Mouse (Mus musculus): ENCODE results near the gene Oaz2.
"Not testable (repeated sequence)": the region's sequence is repeated elsewhere in the genome, so short reads cannot be mapped to it uniquely, and the experiment has no call there.

The Oaz2 gene

GRCm38 (mm10) chr9:65644960-65645359 lies 22.8 kb upstream of the Oaz2 start:
- Histone ChIP-seq H3K36me3 (ENCODE audit: insufficient read depth, low read length) (peaks cover 70% of the 10 kb centered on the region), H3K4me3 (replicated peaks; ENCODE audit: low read length) (peak overlapping the region; percentile 27; the same call in 1 of the 2 replicates), H3K27me3 (ENCODE audit: insufficient read depth, low read length) (no peaks in the 10 kb centered on the region), H3K4me1 (replicated peaks; ENCODE audit: low read depth, low read length) (peaks cover 93% of the 10 kb centered on the region), H3K9me3 (ENCODE audit: low read length) (no peaks in the 10 kb centered on the region)
- TF ChIP-seq POU5F1 (IDR thresholded peaks at IDR 0.05; ENCODE audit: borderline replicate concordance, low read length): no peak
- TF ChIP-seq NANOG (IDR thresholded peaks at IDR 0.05; ENCODE audit: borderline replicate concordance, low read length): no peak
- TF ChIP-seq CTCF (conservative IDR thresholded peaks at IDR 0.05; ENCODE audit: low read length): no peak

- Histone ChIP-seq H3K36me3 (ENCODE audit: insufficient read depth, low read length) (peaks cover 77% of the 10 kb centered on the region), H3K27me3 (ENCODE audit: insufficient read depth, low read length) (no peaks in the 10 kb centered on the region), H3K4me1 (replicated peaks; ENCODE audit: low read depth, low read length) (peaks cover 94% of the 10 kb centered on the region), H3K4me3 (replicated peaks; ENCODE audit: low read length) (no peak overlapping the region), H3K9me3 (ENCODE audit: low read length) (no peaks in the 10 kb centered on the region)
- TF ChIP-seq CTCF (conservative IDR thresholded peaks at IDR 0.05; ENCODE audit: low read length) (no peak), NANOG (IDR thresholded peaks at IDR 0.05; ENCODE audit: borderline replicate concordance, low read length) (no peak), POU5F1 (IDR thresholded peaks at IDR 0.05; ENCODE audit: borderline replicate concordance, low read length) (no peak)
These were observed 21.8 kb upstream of the Oaz2 start for GRCm38 (mm10) chr9:65645984-65646383.

DNA sequence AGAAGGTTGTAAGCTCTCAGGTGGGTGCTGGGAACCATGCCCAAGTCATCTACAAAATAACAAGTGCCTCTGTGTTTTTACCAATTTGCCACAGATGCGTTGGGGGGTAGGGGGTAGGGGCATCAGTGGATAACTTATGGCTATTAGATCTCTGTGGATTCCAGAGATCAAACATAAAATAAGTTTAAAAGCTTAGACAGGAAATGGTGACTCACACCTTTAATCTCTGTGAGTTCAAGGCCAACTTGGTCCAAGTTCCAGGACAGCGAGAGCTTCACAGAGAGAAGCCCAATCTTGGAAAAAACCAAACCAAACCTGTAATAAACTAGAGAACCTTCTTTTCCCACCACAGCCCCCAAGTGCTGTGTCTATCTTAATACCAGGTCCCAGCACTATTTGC lies 21.0 kb upstream of the Oaz2 start:
- TF ChIP-seq POU5F1 (IDR thresholded peaks at IDR 0.05; ENCODE audit: borderline replicate concordance, low read length) (no peak), NANOG (IDR thresholded peaks at IDR 0.05; ENCODE audit: borderline replicate concordance, low read length) (no peak), CTCF (conservative IDR thresholded peaks at IDR 0.05; ENCODE audit: low read length) (no peak)
- no peak overlapping the region for H3K4me3 ChIP-seq (replicated peaks; ENCODE audit: low read length)
- no peaks in the 10 kb centered on the region for H3K9me3 ChIP-seq (ENCODE audit: low read length)
- peaks cover 84% of the 10 kb centered on the region for H3K36me3 ChIP-seq (ENCODE audit: insufficient read depth, low read length)
- H3K4me1 ChIP-seq (replicated peaks; ENCODE audit: low read depth, low read length): peaks cover 98% of the 10 kb centered on the region
- H3K27me3 ChIP-seq (ENCODE audit: insufficient read depth, low read length): no peaks in the 10 kb centered on the region

DNA sequence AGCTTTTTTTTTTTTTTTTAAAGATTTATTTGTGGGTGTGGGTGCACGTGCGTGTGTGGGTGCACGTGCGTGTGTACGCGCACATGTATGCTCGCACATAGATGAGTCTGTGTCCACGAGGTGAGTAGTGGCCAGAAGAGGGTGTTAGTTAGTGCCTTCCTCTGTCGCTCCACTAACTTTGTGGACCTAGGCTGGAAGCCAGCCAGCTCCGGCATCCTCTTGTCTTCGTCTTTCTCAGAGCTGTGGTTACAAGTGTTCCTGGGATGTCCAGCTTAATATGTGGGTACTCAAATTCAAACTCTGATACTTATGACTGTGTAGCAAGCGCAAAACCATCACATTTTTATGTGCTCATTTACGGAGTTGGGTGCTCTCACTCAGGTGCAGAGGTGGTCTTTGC lies 19.1 kb upstream of the Oaz2 start:
- Histone ChIP-seq H3K4me3 (replicated peaks; ENCODE audit: low read length) (no peak overlapping the region), H3K27me3 (ENCODE audit: insufficient read depth, low read length) (no peaks in the 10 kb centered on the region), H3K9me3 (ENCODE audit: low read length) (no peaks in the 10 kb centered on the region), H3K36me3 (ENCODE audit: insufficient read depth, low read length) (peaks cover 98% of the 10 kb centered on the region), H3K4me1 (replicated peaks; ENCODE audit: low read depth, low read length) (peaks cover 97% of the 10 kb centered on the region)
- no peak for TF ChIP-seq CTCF (conservative IDR thresholded peaks at IDR 0.05; ENCODE audit: low read length)
- TF ChIP-seq POU5F1 (IDR thresholded peaks at IDR 0.05; ENCODE audit: borderline replicate concordance, low read length): no peak
- TF ChIP-seq NANOG (IDR thresholded peaks at IDR 0.05; ENCODE audit: borderline replicate concordance, low read length): no peak

- Histone ChIP-seq H3K9me3 (ENCODE audit: low read length) (no peaks in the 10 kb centered on the region), H3K36me3 (ENCODE audit: insufficient read depth, low read length) (peaks cover 96% of the 10 kb centered on the region), H3K4me3 (replicated peaks; ENCODE audit: low read length) (no peak overlapping the region), H3K27me3 (ENCODE audit: insufficient read depth, low read length) (no peaks in the 10 kb centered on the region), H3K4me1 (replicated peaks; ENCODE audit: low read depth, low read length) (peaks cover 93% of the 10 kb centered on the region)
- TF ChIP-seq POU5F1 (IDR thresholded peaks at IDR 0.05; ENCODE audit: borderline replicate concordance, low read length) (no peak), CTCF (conservative IDR thresholded peaks at IDR 0.05; ENCODE audit: low read length) (no peak), NANOG (IDR thresholded peaks at IDR 0.05; ENCODE audit: borderline replicate concordance, low read length) (no peak)
These were observed 17.8 kb upstream of the Oaz2 start for GRCm38 (mm10) chr9:65649997-65650396.

GRCm38 (mm10) chr9:65651957-65652356 lies 15.8 kb upstream of the Oaz2 start:
- H3K27me3 ChIP-seq (ENCODE audit: insufficient read depth, low read length); H3K9me3 ChIP-seq (ENCODE audit: low read length); H3K4me3 ChIP-seq (replicated peaks; ENCODE audit: low read length): not testable (repeated sequence)
- peaks cover 87% of the 10 kb centered on the region for H3K4me1 ChIP-seq (replicated peaks; ENCODE audit: low read depth, low read length)
- H3K36me3 ChIP-seq (ENCODE audit: insufficient read depth, low read length): peaks cover 95% of the 10 kb centered on the region

GRCm38 (mm10) chr9:65653741-65654140 lies 14.1 kb upstream of the Oaz2 start:
- Histone ChIP-seq H3K4me1 (replicated peaks; ENCODE audit: low read depth, low read length) (peaks cover 87% of the 10 kb centered on the region), H3K27me3 (ENCODE audit: insufficient read depth, low read length) (no peaks in the 10 kb centered on the region), H3K9me3 (ENCODE audit: low read length) (no peaks in the 10 kb centered on the region), H3K36me3 (ENCODE audit: insufficient read depth, low read length) (peaks cover 95% of the 10 kb centered on the region), H3K4me3 (replicated peaks; ENCODE audit: low read length) (no peak overlapping the region)
- TF ChIP-seq POU5F1 (IDR thresholded peaks at IDR 0.05; ENCODE audit: borderline replicate concordance, low read length) (no peak), CTCF (conservative IDR thresholded peaks at IDR 0.05; ENCODE audit: low read length) (no peak), NANOG (IDR thresholded peaks at IDR 0.05; ENCODE audit: borderline replicate concordance, low read length) (no peak)

DNA sequence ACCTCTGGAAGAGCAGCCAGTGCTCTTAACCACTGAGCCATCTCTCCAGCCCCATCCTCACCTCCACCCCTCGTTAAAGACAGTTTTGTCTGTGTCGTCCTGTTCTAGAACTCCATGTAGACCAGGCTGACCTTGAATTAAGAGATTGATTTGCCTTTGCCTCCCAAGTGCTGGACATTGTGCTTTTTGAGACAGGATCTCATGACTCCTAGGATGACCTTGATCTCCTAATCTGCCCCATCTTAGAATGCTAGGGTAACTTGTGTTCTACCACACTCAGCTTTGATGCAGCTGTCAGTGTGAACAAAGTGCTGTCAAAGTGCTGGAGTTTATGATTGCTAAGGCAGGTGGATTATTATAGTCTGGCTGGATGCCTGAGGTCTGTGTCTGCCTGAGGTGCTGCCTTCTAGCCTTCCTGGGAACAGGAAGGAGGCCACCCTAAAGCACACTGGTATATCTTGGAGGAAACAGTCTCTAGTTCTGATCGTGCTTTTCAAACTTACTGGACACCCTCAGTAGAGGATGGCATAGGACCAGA lies 13.0 kb upstream of the Oaz2 start:
- Histone ChIP-seq H3K9me3 (ENCODE audit: low read length) (no peaks in the 10 kb centered on the region), H3K27me3 (ENCODE audit: insufficient read depth, low read length) (no peaks in the 10 kb centered on the region), H3K4me3 (replicated peaks; ENCODE audit: low read length) (no peak overlapping the region), H3K36me3 (ENCODE audit: insufficient read depth, low read length) (peaks cover 95% of the 10 kb centered on the region), H3K4me1 (replicated peaks; ENCODE audit: low read depth, low read length) (peaks cover 87% of the 10 kb centered on the region)
- TF ChIP-seq NANOG (IDR thresholded peaks at IDR 0.05; ENCODE audit: borderline replicate concordance, low read length): no peak
- TF ChIP-seq POU5F1 (IDR thresholded peaks at IDR 0.05; ENCODE audit: borderline replicate concordance, low read length): no peak
- no peak for TF ChIP-seq CTCF (conservative IDR thresholded peaks at IDR 0.05; ENCODE audit: low read length)

GRCm38 (mm10) chr9:65655540-65655939 lies 12.3 kb upstream of the Oaz2 start:
- Histone ChIP-seq H3K36me3 (ENCODE audit: insufficient read depth, low read length) (peaks cover 95% of the 10 kb centered on the region), H3K4me3 (replicated peaks; ENCODE audit: low read length) (no peak overlapping the region), H3K27me3 (ENCODE audit: insufficient read depth, low read length) (no peaks in the 10 kb centered on the region), H3K9me3 (ENCODE audit: low read length) (no peaks in the 10 kb centered on the region), H3K4me1 (replicated peaks; ENCODE audit: low read depth, low read length) (peaks cover 86% of the 10 kb centered on the region)
- TF ChIP-seq POU5F1 (IDR thresholded peaks at IDR 0.05; ENCODE audit: borderline replicate concordance, low read length) (no peak), NANOG (IDR thresholded peaks at IDR 0.05; ENCODE audit: borderline replicate concordance, low read length) (no peak), CTCF (conservative IDR thresholded peaks at IDR 0.05; ENCODE audit: low read length) (no peak)

Data from E14TG2a.4 (cell line).